Mouse (Mus musculus): ENCODE measurements around the gene Miox. TPM values are rescaled to one million over a fixed set of nuclear protein-coding genes. Genes with fewer than 3 reads are reported as not detected.

Gene Miox
- polyA plus RNA-seq, 1 experiment from 2014 or later: not detected

- Histone ChIP-seq H3K36me3 (ENCODE audit: control insufficient read depth, insufficient read depth, low read length) (peaks cover 4% of the 10 kb centered on the region), H3K4me1 (replicated peaks; ENCODE audit: control insufficient read depth, insufficient read depth, low read length) (peaks cover 8% of the 10 kb centered on the region; the same call in 1 of the 2 replicates), H3K9ac (ENCODE audit: low read length) (no peak overlapping the region), H3K4me2 (ENCODE audit: low read depth, low read length, severe bottlenecking) (no peak overlapping the region), H3K9me3 (ENCODE audit: control insufficient read depth, low read length) (no peaks in the 10 kb centered on the region), H3K4me3 (ENCODE audit: low read depth, low read length) (no peak overlapping the region), H3K27me3 (ENCODE audit: control insufficient read depth, insufficient read depth, low read length) (no peaks in the 10 kb centered on the region), H3K27ac (ENCODE audit: low read depth, low read length) (no peak overlapping the region)
- no peak for DNase-seq (ENCODE audit: low spot score)
- 84% methylated on average over 6 of the region's 6 CpGs for WGBS
- no peak for ATAC-seq (replicated peaks; ENCODE audit: low FRiP score)
These were observed 24.2 kb upstream of the Miox start for GRCm38 (mm10) chr15:89309962-89310498.

GRCm38 (mm10) chr15:89313359-89313758 is 20.8 kb upstream of the Miox start:
- no peak for DNase-seq (ENCODE audit: low spot score)
- H3K4me3 ChIP-seq (ENCODE audit: low read depth, low read length): no peak overlapping the region
- H3K36me3 ChIP-seq (ENCODE audit: control insufficient read depth, insufficient read depth, low read length): no peaks in the 10 kb centered on the region
- no peak overlapping the region for H3K27ac ChIP-seq (ENCODE audit: low read depth, low read length)
- peaks cover 11% of the 10 kb centered on the region; the same call in 1 of the 2 replicates for H3K4me1 ChIP-seq (replicated peaks; ENCODE audit: control insufficient read depth, insufficient read depth, low read length)
- WGBS: 79% methylated on average over 4 of the region's 4 CpGs
- peak overlapping the region; percentile 18; the same call in 1 of the 2 replicates for H3K4me2 ChIP-seq (ENCODE audit: low read depth, low read length, severe bottlenecking)
- H3K9me3 ChIP-seq (ENCODE audit: control insufficient read depth, low read length): no peaks in the 10 kb centered on the region
- H3K27me3 ChIP-seq (ENCODE audit: control insufficient read depth, insufficient read depth, low read length): no peaks in the 10 kb centered on the region
- no peak for ATAC-seq (replicated peaks; ENCODE audit: low FRiP score)
- H3K9ac ChIP-seq (ENCODE audit: low read length): no peak overlapping the region

- Histone ChIP-seq H3K27ac (ENCODE audit: low read depth, low read length) (no peak overlapping the region), H3K9me3 (ENCODE audit: control insufficient read depth, low read length) (no peaks in the 10 kb centered on the region), H3K9ac (ENCODE audit: low read length) (peak overlapping the region; percentile 88), H3K4me3 (ENCODE audit: low read depth, low read length) (peak overlapping the region; percentile 92), H3K36me3 (ENCODE audit: control insufficient read depth, insufficient read depth, low read length) (no peaks in the 10 kb centered on the region), H3K4me1 (replicated peaks; ENCODE audit: control insufficient read depth, insufficient read depth, low read length) (peaks cover 11% of the 10 kb centered on the region; the same call in 1 of the 2 replicates), H3K27me3 (ENCODE audit: control insufficient read depth, insufficient read depth, low read length) (no peaks in the 10 kb centered on the region), H3K4me2 (ENCODE audit: low read depth, low read length, severe bottlenecking) (peak overlapping the region; percentile 92)
- 34% methylated on average over 3 of the region's 3 CpGs for WGBS
- no peak for DNase-seq (ENCODE audit: low spot score)
- no peak for ATAC-seq (replicated peaks; ENCODE audit: low FRiP score)
These were observed 20.1 kb upstream of the Miox start for GRCm38 (mm10) chr15:89314107-89314506.

- H3K4me2 ChIP-seq (ENCODE audit: low read depth, low read length, severe bottlenecking): peak overlapping the region; percentile 92
- DNase-seq (ENCODE audit: low spot score) (peak; percentile 66), ATAC-seq (replicated peaks; ENCODE audit: low FRiP score) (peak; percentile 9)
- no peaks in the 10 kb centered on the region for H3K36me3 ChIP-seq (ENCODE audit: control insufficient read depth, insufficient read depth, low read length)
- WGBS: under 1% methylated on average over 58 of the region's 58 CpGs
- H3K27me3 ChIP-seq (ENCODE audit: control insufficient read depth, insufficient read depth, low read length): no peaks in the 10 kb centered on the region
- H3K4me1 ChIP-seq (replicated peaks; ENCODE audit: control insufficient read depth, insufficient read depth, low read length): peaks cover 11% of the 10 kb centered on the region; the same call in 1 of the 2 replicates
- peak overlapping the region; percentile 92 for H3K4me3 ChIP-seq (ENCODE audit: low read depth, low read length)
- H3K27ac ChIP-seq (ENCODE audit: low read depth, low read length): no peak overlapping the region; the same call in 1 of the 2 replicates
- peak overlapping the region; percentile 88 for H3K9ac ChIP-seq (ENCODE audit: low read length)
- no peaks in the 10 kb centered on the region for H3K9me3 ChIP-seq (ENCODE audit: control insufficient read depth, low read length)
These were observed 19.5 kb upstream of the Miox start for GRCm38 (mm10) chr15:89314511-89315189.

- no peak within 1 kb of the TSS; the same call in 1 of the 2 replicates for H3K27ac ChIP-seq (ENCODE audit: low read depth, low read length)
- peak within 1 kb of the TSS; percentile 92 for H3K4me2 ChIP-seq (ENCODE audit: low read depth, low read length, severe bottlenecking)
- H3K27me3 ChIP-seq (ENCODE audit: control insufficient read depth, insufficient read depth, low read length): no peaks in the 10 kb centered on the region
- no peaks in the 10 kb centered on the region for H3K36me3 ChIP-seq (ENCODE audit: control insufficient read depth, insufficient read depth, low read length)
- H3K9ac ChIP-seq (ENCODE audit: low read length): peak within 1 kb of the TSS; percentile 88
- H3K4me3 ChIP-seq (ENCODE audit: low read depth, low read length): peak within 1 kb of the TSS; percentile 92
- under 1% methylated on average over 37 of the region's 37 CpGs for WGBS
- peaks cover 11% of the 10 kb centered on the region; the same call in 1 of the 2 replicates for H3K4me1 ChIP-seq (replicated peaks; ENCODE audit: control insufficient read depth, insufficient read depth, low read length)
- DNase-seq (ENCODE audit: low spot score) (peak; percentile 98), ATAC-seq (replicated peaks; ENCODE audit: low FRiP score) (peak; percentile 99)
- no peaks in the 10 kb centered on the region for H3K9me3 ChIP-seq (ENCODE audit: control insufficient read depth, low read length)
These were observed 18.9 kb upstream of the Miox start, which contains the start of gene Sbf1 for GRCm38 (mm10) chr15:89315190-89315731. Sbf1 (minus strand) TSS chr15:89315311.

- H3K9ac ChIP-seq (ENCODE audit: low read length): no peak overlapping the region
- H3K36me3 ChIP-seq (ENCODE audit: control insufficient read depth, insufficient read depth, low read length): no peaks in the 10 kb centered on the region
- no peak overlapping the region for H3K27ac ChIP-seq (ENCODE audit: low read depth, low read length)
- WGBS: 65% methylated on average over 11 of the region's 11 CpGs
- H3K4me3 ChIP-seq (ENCODE audit: low read depth, low read length): no peak overlapping the region
- no peak for DNase-seq (ENCODE audit: low spot score)
- H3K4me1 ChIP-seq (replicated peaks; ENCODE audit: control insufficient read depth, insufficient read depth, low read length): peaks cover 11% of the 10 kb centered on the region; the same call in 1 of the 2 replicates
- no peaks in the 10 kb centered on the region for H3K27me3 ChIP-seq (ENCODE audit: control insufficient read depth, insufficient read depth, low read length)
- no peak overlapping the region for H3K4me2 ChIP-seq (ENCODE audit: low read depth, low read length, severe bottlenecking)
- no peak for ATAC-seq (replicated peaks; ENCODE audit: low FRiP score)
- no peaks in the 10 kb centered on the region for H3K9me3 ChIP-seq (ENCODE audit: control insufficient read depth, low read length)
These were observed 18.1 kb upstream of the Miox start for GRCm38 (mm10) chr15:89316146-89316545.

GRCm38 (mm10) chr15:89321264-89321663 is 12.9 kb upstream of the Miox start:
- H3K27me3 ChIP-seq (ENCODE audit: control insufficient read depth, insufficient read depth, low read length): peaks cover 2% of the 10 kb centered on the region; the same call in 1 of the 2 replicates
- H3K36me3 ChIP-seq (ENCODE audit: control insufficient read depth, insufficient read depth, low read length): no peaks in the 10 kb centered on the region
- no peak for ATAC-seq (replicated peaks; ENCODE audit: low FRiP score)
- H3K4me1 ChIP-seq (replicated peaks; ENCODE audit: control insufficient read depth, insufficient read depth, low read length): 0 out of 2 replicates have a peak, but pooled peaks cover 2% of the 10 kb centered on the region
- no peak overlapping the region for H3K9ac ChIP-seq (ENCODE audit: low read length)
- no peak overlapping the region for H3K4me2 ChIP-seq (ENCODE audit: low read depth, low read length, severe bottlenecking)
- H3K9me3 ChIP-seq (ENCODE audit: control insufficient read depth, low read length): no peaks in the 10 kb centered on the region
- H3K27ac ChIP-seq (ENCODE audit: low read depth, low read length): no peak overlapping the region
- WGBS: 81% methylated on average over 8 of the region's 8 CpGs
- DNase-seq (ENCODE audit: low spot score): no peak
- no peak overlapping the region for H3K4me3 ChIP-seq (ENCODE audit: low read depth, low read length)

GRCm38 (mm10) chr15:89322670-89323522 is 11.3 kb upstream of the Miox start, which contains the start of gene Adm2:
Adm2 (plus strand) TSS chr15:89322720.
- ATAC-seq (replicated peaks; ENCODE audit: low FRiP score) (no peak), DNase-seq (ENCODE audit: low spot score) (no peak)
- no peak within 1 kb of the TSS for H3K27ac ChIP-seq (ENCODE audit: low read depth, low read length)
- peaks cover 2% of the 10 kb centered on the region; the same call in 1 of the 2 replicates for H3K27me3 ChIP-seq (ENCODE audit: control insufficient read depth, insufficient read depth, low read length)
- H3K4me1 ChIP-seq (replicated peaks; ENCODE audit: control insufficient read depth, insufficient read depth, low read length): 0 out of 2 replicates have a peak, but pooled peaks cover 2% of the 10 kb centered on the region
- no peak within 1 kb of the TSS for H3K4me3 ChIP-seq (ENCODE audit: low read depth, low read length)
- 7% methylated on average over 26 of the region's 26 CpGs for WGBS
- 0 out of 2 replicates have a peak within 1 kb of the TSS, but pooled peaks have one; percentile 21 for H3K9ac ChIP-seq (ENCODE audit: low read length)
- no peaks in the 10 kb centered on the region for H3K9me3 ChIP-seq (ENCODE audit: control insufficient read depth, low read length)
- H3K4me2 ChIP-seq (ENCODE audit: low read depth, low read length, severe bottlenecking): peak within 1 kb of the TSS; percentile 24
- H3K36me3 ChIP-seq (ENCODE audit: control insufficient read depth, insufficient read depth, low read length): no peaks in the 10 kb centered on the region
